Mouse (Mus musculus) layer of hippocampus, postnatal 36 days (tissue): ENCODE results near the gene Exoc7. TPM values are rescaled to one million over a fixed set of nuclear protein-coding genes. Genes with fewer than 3 reads are reported as not detected.

ENCODE experiments used
- DNase-seq, 2 experiments: peaks; one replicate each; pipeline ENCODE4 v3.0.0; 2022
- total RNA-seq, 2 experiments: library from RNA; stranded (reverse); gene quantifications; 2 replicates each; pipeline ENCODE4 v1.2.3; 2021

Gene Exoc7
- total RNA-seq, 2 experiments from 2014 or later = 77.1 to 80.9 TPM

GRCm38 (mm10) chr11:116274045-116274666 is 32.9 kb downstream of the Exoc7 start, which contains the start of gene Srp68:
Srp68 (minus strand) TSS chr11:116274217.
- DNase-seq = peak; percentile 94 to 96

GRCm38 (mm10) chr11:116273469-116274044 is 33.5 kb downstream of the Exoc7 start:
- DNase-seq = no peak

DNA sequence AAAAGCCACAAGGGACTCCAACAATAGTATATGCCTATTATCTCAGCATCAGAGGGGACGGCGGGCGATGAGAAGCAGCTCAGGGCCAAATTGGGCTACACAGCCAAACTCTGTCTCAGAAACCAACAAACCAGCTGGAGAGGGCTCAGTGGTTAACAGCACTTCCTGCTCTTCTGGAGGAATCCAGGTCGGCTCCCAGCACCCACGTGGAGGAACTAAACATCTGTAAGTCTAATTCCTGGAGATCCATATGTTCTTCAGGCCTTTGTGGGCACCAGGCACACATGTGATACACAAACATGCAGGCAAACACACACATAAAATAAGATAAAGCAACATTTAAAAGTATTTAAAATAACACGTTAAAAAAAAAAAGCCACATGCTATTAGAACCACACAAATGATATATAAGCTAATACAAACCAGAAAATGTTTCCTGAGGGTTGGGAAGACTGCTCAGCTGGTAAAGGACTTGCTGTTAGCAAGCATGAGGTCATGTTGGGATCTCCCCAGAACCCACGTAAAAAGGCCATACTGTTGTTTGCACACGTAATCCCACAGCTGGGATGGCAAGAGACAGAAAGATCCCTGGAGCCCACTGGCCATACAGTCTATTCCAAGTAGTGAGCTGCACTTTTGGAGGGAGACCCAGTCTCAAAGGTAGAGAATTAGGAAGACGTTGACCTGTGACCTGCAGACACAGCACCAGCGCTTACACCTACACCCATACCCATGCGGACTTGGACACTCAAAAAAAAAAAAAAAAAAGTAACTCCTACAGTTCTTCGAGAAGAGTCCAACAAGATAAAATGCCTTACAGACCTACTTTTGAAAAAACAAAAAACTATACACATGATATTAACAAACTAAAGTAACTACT is 34.2 kb downstream of the Exoc7 start:
- DNase-seq = no peak

- DNase-seq = no peak
Measured at GRCm38 (mm10) chr11:116269560-116269959, 37.5 kb downstream of the Exoc7 start.

GRCm38 (mm10) chr11:116268313-116268712 is 38.7 kb downstream of the Exoc7 start:
- no peak for DNase-seq

- no peak for DNase-seq
Measured at GRCm38 (mm10) chr11:116267637-116268036, 39.4 kb downstream of the Exoc7 start.

GRCm38 (mm10) chr11:116265850-116266249 is 41.2 kb downstream of the Exoc7 start:
- DNase-seq = no peak

GRCm38 (mm10) chr11:116265352-116265751 is 41.7 kb downstream of the Exoc7 start:
- no peak for DNase-seq

GRCm38 (mm10) chr11:116260259-116260658 is 46.8 kb downstream of the Exoc7 start:
- no peak for DNase-seq

DNA sequence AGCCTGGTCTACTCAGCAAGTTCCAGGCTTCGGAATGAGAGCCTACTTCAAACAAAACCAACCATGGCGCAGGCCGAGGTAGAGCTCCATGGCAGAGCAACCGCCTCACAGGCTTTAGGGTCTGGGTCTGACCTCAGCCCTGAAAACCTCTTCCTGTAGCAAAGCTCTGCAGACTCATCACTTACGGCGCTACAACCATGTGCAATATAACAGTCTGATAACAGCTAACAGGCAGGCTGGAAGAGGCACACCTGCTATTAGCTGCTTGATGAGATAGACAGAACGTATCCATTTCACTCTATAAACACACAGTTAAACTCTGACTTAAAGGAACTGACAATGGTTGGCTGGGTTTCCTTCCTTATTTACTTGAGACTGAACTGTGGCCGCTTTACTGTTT is 47.6 kb downstream of the Exoc7 start:
- no peak for DNase-seq

DNA sequence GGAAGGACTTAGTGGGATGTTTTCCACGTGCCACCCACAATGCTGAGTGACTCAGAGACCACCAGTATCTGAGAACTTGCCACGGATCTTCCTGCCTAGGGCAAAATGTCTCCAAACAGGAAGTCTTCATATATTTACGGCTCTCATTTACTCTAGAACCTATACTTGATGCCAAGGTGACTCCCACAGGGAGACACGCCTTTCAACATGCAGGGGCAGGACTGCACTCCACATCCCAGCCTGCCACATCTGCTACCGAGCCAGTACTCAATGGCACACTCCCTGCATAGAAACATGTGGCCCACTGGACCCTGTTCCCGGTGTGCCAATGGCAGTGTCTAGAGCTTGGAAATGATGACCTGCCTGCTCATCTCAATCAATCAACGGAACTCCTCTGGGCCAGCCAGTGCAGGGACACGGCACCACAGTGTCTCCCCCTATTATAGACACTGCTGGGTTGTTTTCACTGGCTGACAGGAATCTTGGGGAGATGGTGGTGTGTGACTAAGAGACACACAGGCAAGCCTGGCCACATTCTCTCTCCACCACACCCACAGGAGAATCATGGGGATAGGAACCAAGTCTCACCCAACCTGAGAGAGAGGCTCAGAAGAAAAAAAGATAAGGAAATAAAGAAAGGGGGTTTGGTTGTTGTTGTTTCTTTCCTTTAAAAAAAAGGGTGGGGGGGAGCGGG is 50.9 kb downstream of the Exoc7 start:
- DNase-seq = no peak

- DNase-seq = no peak
Measured at GRCm38 (mm10) chr11:116255090-116255981, 51.7 kb downstream of the Exoc7 start.

DNA sequence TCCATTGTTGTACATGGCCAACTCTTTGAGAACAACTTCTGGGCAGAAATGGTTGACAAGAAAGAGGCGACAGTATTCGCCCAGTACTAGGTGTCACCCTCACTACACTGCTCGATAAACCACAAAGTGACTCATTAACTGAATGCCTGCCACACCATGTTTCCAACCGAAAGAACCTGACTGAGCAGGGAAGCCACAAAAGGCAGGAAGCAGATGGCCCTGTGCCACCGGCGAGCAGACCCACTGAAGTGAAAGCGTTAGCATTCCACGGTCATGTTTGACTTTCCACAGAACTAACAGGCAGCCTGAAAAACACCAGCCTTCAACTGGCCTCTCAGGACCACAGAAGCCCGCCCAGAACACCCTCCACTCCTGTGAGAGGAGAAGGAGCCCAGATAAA is 52.4 kb downstream of the Exoc7 start:
- DNase-seq = no peak

- no peak for DNase-seq
Measured at GRCm38 (mm10) chr11:116253076-116253600, 53.9 kb downstream of the Exoc7 start.

DNA sequence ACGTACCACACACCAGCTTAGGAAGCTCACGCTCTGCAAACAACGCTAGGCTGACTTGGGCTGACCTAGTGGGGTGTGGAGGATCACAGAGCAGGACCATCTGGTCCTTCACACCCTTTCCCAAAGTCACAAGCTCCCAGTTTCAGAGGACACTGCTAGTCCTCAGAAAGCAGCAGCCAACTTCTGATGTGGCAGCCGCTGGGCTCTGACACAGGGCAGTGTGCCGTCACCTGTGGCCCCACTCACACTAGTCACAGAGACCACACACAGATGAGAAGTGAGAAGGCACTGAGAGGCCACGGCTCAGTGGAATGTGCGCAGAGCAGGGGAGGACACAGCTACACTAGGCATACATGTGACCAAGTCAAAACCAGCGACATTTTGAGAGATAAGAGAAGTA is 56.1 kb downstream of the Exoc7 start:
- no peak for DNase-seq

DNA sequence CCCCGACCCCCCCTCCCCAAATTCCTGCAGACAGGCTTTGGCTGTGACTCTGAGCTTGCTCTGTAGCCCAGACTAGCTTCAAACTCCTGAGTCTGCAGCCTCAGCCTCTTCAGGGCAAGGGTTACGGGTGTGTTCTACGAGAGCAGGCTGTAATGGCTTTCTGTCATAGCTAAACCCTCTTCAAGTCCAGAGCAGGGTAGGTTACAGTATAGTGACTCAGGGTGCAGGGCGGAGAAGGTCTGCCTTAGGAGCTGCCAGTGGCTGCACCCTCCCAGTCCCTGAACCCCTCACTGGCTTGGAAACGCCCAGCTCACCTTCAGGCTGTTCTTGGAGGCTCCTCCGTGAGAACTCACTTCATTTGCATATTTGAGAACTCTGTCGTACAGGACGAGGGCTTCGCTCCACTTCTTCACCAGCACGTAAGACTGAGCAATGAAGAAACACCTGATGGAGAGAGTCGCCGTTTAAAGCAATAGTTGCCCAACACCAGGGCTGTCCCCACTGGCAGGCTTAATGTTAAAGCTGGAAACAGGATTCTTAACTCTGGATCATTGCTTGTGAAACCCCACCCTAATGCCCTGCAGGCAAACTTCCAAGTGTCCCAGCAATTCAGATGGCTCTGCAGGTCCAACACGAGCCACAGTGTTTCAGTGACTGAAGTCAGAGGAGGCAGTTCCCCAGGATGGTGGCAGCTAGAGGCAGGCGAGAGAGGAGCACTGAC is 59.4 kb downstream of the Exoc7 start:
- no peak for DNase-seq

GRCm38 (mm10) chr11:116245616-116246015 is 61.4 kb downstream of the Exoc7 start:
- no peak for DNase-seq

DNA sequence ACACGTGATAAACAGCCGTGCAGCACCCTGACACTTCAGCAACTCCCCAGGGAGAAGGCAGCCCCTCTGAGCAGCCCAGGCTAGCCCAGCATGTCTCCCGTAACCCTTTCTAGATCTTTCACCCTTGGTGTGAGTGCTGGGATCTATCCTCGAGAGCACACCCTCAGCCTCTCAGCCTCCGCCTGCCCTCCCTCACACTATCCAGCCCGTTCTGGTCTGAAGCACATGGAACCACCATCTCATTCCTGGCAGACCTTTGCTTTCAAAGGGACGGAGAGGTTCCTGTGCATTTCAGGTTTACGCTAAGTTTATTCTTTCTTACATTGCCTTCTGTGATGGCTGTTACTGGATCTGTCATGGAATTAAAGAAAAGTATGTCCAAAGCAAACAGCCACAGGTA is 62.5 kb downstream of the Exoc7 start:
- DNase-seq = no peak

DNA sequence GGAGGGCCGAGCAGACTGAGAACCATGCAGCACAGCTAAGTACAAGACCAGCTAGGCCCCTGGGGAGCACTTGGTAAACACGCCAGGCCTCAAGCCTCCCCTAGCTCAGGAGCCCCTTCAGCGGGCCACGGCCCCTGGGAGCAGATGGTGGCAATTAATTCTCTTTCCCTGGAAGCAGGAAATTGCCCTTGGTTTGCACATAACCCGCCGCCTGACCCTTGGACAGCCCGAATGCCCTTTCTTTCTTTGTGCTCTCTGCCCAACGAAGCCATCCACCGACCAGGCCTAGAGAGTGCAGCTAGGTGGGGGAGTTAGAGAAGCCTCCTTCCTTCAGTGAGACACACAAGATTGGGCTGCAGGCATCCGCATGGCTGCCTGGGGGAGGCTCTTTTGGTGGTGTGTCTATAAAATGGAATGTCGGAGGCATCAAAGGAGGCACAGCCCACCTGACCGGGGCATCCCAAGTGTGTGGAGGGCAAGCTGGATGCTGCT is 65.2 kb downstream of the Exoc7 start:
- no peak for DNase-seq

DNA sequence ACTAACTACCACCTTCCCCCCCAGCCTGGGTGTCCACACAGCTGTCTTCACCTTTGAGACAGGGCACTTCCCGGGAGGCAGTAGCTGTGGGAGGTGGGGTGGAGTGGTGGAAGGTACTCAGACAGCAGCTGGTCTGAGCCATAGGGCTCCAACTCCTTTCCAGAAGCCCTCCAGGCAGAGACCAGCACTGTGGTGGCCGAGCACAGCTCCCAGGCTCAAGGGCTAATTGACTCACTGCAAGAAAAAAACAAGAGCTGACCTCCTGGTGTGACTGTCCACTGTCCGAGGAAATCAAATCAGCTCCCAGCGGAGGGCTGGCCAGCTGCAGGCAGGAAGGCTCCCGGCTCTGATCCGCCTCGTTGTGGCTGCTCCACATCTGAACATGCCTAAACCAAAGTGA is 67.2 kb downstream of the Exoc7 start:
- no peak for DNase-seq
